Mouse (Mus musculus) bone marrow macrophage, adult 2 months (primary cell): ENCODE data around the gene Zgrf1.

Source experiments
- CTCF ChIP-seq: IDR thresholded peaks from 2 replicates; pipeline ENCODE4 v1.5.1; 2012; ENCODE audit warnings: low read depth, mild to moderate bottlenecking, low read length, moderate library complexity
- POLR2A ChIP-seq: IDR thresholded peaks from 2 replicates; pipeline ENCODE4 v1.6.1; 2012; ENCODE audit warnings: mild to moderate bottlenecking, low read depth, low read length, borderline replicate concordance

- no peak for TF ChIP-seq CTCF
- TF ChIP-seq POLR2A = no peak
These were observed at the start of gene Zgrf1, which contains the start of gene Larp7 for GRCm38 (mm10) chr3:127552973-127553719.
